Mouse (Mus musculus): ENCODE results near the gene Gm28044. TPM values are rescaled to one million over a fixed set of nuclear protein-coding genes. Genes with fewer than 3 reads are reported as not detected.
"Not testable (repeated sequence)": the region's sequence is repeated elsewhere in the genome, so short reads cannot be mapped to it uniquely, and the experiment has no call there.

Gm28044 gene
- polyA plus RNA-seq, 1 experiment from 2014 or later = not detected

- Histone ChIP-seq H3K9ac (replicated peaks) (no peak within 1 kb of the TSS), H3K27ac (replicated peaks) (no peak within 1 kb of the TSS), H3K27me3 (no peaks in the 10 kb centered on the region), H3K4me3 (no peak within 1 kb of the TSS), H3K9me3 (no peaks in the 10 kb centered on the region), H3K4me1 (no peaks in the 10 kb centered on the region), H3K36me3 (no peaks in the 10 kb centered on the region), H3K4me2 (replicated peaks) (no peak within 1 kb of the TSS)
- no peak for ATAC-seq (ENCODE audit: low FRiP score, low read depth)
- 42% methylated on average over 7 of the region's 7 CpGs for WGBS
Observed at GRCm38 (mm10) chr13:67278314-67278713, 82.0 kb downstream of the Gm28044 start, which contains the start of gene Zfp458. Zfp458 (minus strand) TSS chr13:67278466.

DNA sequence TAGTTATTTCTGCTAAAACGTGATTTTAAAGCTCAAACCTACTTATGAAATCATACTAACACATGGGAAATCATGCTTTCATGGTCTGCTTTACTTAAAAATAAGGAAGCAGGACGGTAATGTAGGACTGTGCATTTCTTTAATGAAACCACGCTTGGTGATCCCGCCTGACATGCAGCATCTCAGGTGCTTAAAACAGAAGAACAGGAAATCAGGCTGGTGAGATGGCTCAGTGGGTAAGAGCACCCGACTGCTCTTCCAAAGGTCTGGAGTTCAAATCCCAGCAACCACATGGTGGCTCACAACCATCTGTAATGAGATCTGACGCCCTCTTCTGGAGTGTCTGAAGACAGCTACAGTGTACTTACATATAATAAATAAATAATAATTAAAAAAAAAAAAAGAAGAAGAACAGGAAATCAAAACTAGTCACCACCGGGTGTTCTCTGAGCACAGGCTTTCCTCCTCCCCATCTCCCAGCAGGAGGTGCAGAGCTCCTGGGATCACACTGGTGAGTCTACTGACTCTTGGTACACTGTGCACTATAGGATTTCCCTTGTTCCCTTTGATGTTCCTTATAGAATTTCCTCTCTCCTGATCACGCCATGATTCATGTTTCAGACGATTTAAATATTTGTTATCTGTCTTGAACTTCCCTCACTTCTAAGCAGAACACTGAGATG is 90.8 kb downstream of the Gm28044 start:
- peak; percentile 64 for ATAC-seq (ENCODE audit: low FRiP score, low read depth)
- peak overlapping the region; percentile 69; the same call in 1 of the 2 replicates for H3K9ac ChIP-seq (replicated peaks)
- WGBS = 51% methylated on average over 8 of the region's 9 CpGs

GRCm38 (mm10) chr13:67268568-67269369 is 91.6 kb downstream of the Gm28044 start:
- 0 out of 2 replicates have a peak, but pooled peaks cover 6% of the 10 kb centered on the region for H3K36me3 ChIP-seq
- 0 out of 2 replicates have a peak, but pooled peaks cover 3% of the 10 kb centered on the region for H3K4me1 ChIP-seq
- peak overlapping the region; percentile 69 for H3K9ac ChIP-seq (replicated peaks)
- WGBS = 9% methylated on average over 18 of the region's 18 CpGs
- no peaks in the 10 kb centered on the region for H3K27me3 ChIP-seq
- H3K27ac ChIP-seq (replicated peaks) = no peak overlapping the region
- peak overlapping the region; percentile 75 for H3K4me3 ChIP-seq
- peaks cover 7% of the 10 kb centered on the region; the same call in 1 of the 2 replicates for H3K9me3 ChIP-seq
- peak; percentile 99 for ATAC-seq (ENCODE audit: low FRiP score, low read depth)
- peak overlapping the region; percentile 74 for H3K4me2 ChIP-seq (replicated peaks)

More for the DNA sequence above, 90.8 kb downstream of the Gm28044 start:
- H3K36me3 ChIP-seq; H3K9me3 ChIP-seq; H3K4me1 ChIP-seq; H3K27ac ChIP-seq (replicated peaks); H3K27me3 ChIP-seq: not testable (repeated sequence)
- Histone ChIP-seq H3K4me2 (replicated peaks) (peak overlapping the region; percentile 74), H3K4me3 (peak overlapping the region; percentile 75)

Other genes starting within 250 kb of the Gm28044 start
- 0.17 and 0.19 TPM in 2 replicates for gene Rslcan18, start 244.3 kb downstream of the Gm28044 start, polyA plus RNA-seq (2016; fragmentation: Nextera tagmentation; extraction: Ambion mirVana)
- 2.7 and 2.8 TPM in 2 replicates for gene Zfp759, start 238.9 kb downstream of the Gm28044 start, polyA plus RNA-seq (2016; fragmentation: Nextera tagmentation; extraction: Ambion mirVana)
- 4.8 and 5.1 TPM in 2 replicates for gene Rsl1, start 187.4 kb downstream of the Gm28044 start, polyA plus RNA-seq (2016; fragmentation: Nextera tagmentation; extraction: Ambion mirVana)
- gene Zfp455, start 166.0 kb downstream of the Gm28044 start, polyA plus RNA-seq (2016; fragmentation: Nextera tagmentation; extraction: Ambion mirVana) = 0.83 and 1.7 TPM in 2 replicates
- gene Zfp458, start 82.1 kb downstream of the Gm28044 start, polyA plus RNA-seq (2016; fragmentation: Nextera tagmentation; extraction: Ambion mirVana) = 2.7 and 3.3 TPM in 2 replicates
- gene Zfp457, start 54.1 kb downstream of the Gm28044 start, polyA plus RNA-seq (2016; fragmentation: Nextera tagmentation; extraction: Ambion mirVana) = 0.41 and 0.71 TPM in 2 replicates
- gene Zfp595, start 28.0 kb downstream of the Gm28044 start, polyA plus RNA-seq (2016; fragmentation: Nextera tagmentation; extraction: Ambion mirVana) = 1.5 and 1.9 TPM in 2 replicates
- 0.94 and 0.98 TPM in 2 replicates for gene Zfp953, start 69 bp upstream of the Gm28044 start, polyA plus RNA-seq (2016; fragmentation: Nextera tagmentation; extraction: Ambion mirVana)
- gene Gm28041, start 15.2 kb upstream of the Gm28044 start, polyA plus RNA-seq (2016; fragmentation: Nextera tagmentation; extraction: Ambion mirVana) = 0.29 TPM in 1 of 2 replicates, not detected in the other
- gene Zfp456, start 15.3 kb upstream of the Gm28044 start, polyA plus RNA-seq (2016; fragmentation: Nextera tagmentation; extraction: Ambion mirVana) = 0.83 and 1.2 TPM in 2 replicates
- 2.9 and 4.3 TPM in 2 replicates for gene Zfp429, start 39.3 kb upstream of the Gm28044 start, polyA plus RNA-seq (2016; fragmentation: Nextera tagmentation; extraction: Ambion mirVana)
- 0.42 and 0.46 TPM in 2 replicates for gene Zfp459, start 60.9 kb upstream of the Gm28044 start, polyA plus RNA-seq (2016; fragmentation: Nextera tagmentation; extraction: Ambion mirVana)
- gene Zfp874a, start 91.1 kb upstream of the Gm28044 start, polyA plus RNA-seq (2016; fragmentation: Nextera tagmentation; extraction: Ambion mirVana) = 6.0 and 6.8 TPM in 2 replicates
- 2.0 and 2.7 TPM in 2 replicates for gene Zfp874b, start 123.7 kb upstream of the Gm28044 start, polyA plus RNA-seq (2016; fragmentation: Nextera tagmentation; extraction: Ambion mirVana)
- gene Zfp58, start 140.0 kb upstream of the Gm28044 start, polyA plus RNA-seq (2016; fragmentation: Nextera tagmentation; extraction: Ambion mirVana) = 16.7 and 16.8 TPM in 2 replicates
- 0.22 and 0.46 TPM in 2 replicates for gene Gm26965, start 165.6 kb upstream of the Gm28044 start, polyA plus RNA-seq (2016; fragmentation: Nextera tagmentation; extraction: Ambion mirVana)
- 32.7 and 36.7 TPM in 2 replicates for gene Zfp87, start 165.6 kb upstream of the Gm28044 start, polyA plus RNA-seq (2016; fragmentation: Nextera tagmentation; extraction: Ambion mirVana)
- 17.7 and 19.6 TPM in 2 replicates for gene Zfp748, start 193.3 kb upstream of the Gm28044 start, polyA plus RNA-seq (2016; fragmentation: Nextera tagmentation; extraction: Ambion mirVana)
- gene Zfp729b, start 249.2 kb upstream of the Gm28044 start, polyA plus RNA-seq (2016; fragmentation: Nextera tagmentation; extraction: Ambion mirVana) = 3.4 and 4.1 TPM in 2 replicates